Mouse (Mus musculus): ENCODE measurements around the gene Slc2a6.

- TF ChIP-seq CTCF (conservative IDR thresholded peaks at IDR 0.05; ENCODE audit: low read length) (peak; percentile 28; the same call in 1 of the 2 replicates), NANOG (IDR thresholded peaks at IDR 0.05; ENCODE audit: borderline replicate concordance, low read length) (no peak)
Observed at GRCm38 (mm10) chr2:27075485-27075884, 47.7 kb upstream of the Slc2a6 start.

Data from E14TG2a.4 (cell line).